Mouse (Mus musculus): ENCODE measurements around the gene Eps8.
"Not testable (repeated sequence)": the region's sequence is repeated elsewhere in the genome, so short reads cannot be mapped to it uniquely, and the experiment has no call there.

Eps8 gene

GRCm38 (mm10) chr6:137472129-137472528 lies 182.5 kb downstream of the Eps8 start:
- no peak for DNase-seq (ENCODE audit: low spot score)

GRCm38 (mm10) chr6:137470901-137471598 lies 183.6 kb downstream of the Eps8 start:
- DNase-seq (ENCODE audit: low spot score): peak; percentile 89

GRCm38 (mm10) chr6:137469541-137469940 lies 185.1 kb downstream of the Eps8 start:
- DNase-seq (ENCODE audit: low spot score): no peak

- no peak for DNase-seq (ENCODE audit: low spot score)
These were observed 187.0 kb downstream of the Eps8 start for GRCm38 (mm10) chr6:137467696-137468095.

GRCm38 (mm10) chr6:137466256-137466655 lies 188.4 kb downstream of the Eps8 start:
- no peak for DNase-seq (ENCODE audit: low spot score)

- no peak for DNase-seq (ENCODE audit: low spot score)
These were observed 189.4 kb downstream of the Eps8 start for GRCm38 (mm10) chr6:137465253-137465652.

GRCm38 (mm10) chr6:137463771-137464170 lies 190.9 kb downstream of the Eps8 start:
- no peak for DNase-seq (ENCODE audit: low spot score)

GRCm38 (mm10) chr6:137458136-137458535 lies 196.5 kb downstream of the Eps8 start:
- DNase-seq (ENCODE audit: low spot score): no peak

- peak; percentile 52 for DNase-seq (ENCODE audit: low spot score)
These were observed 197.5 kb downstream of the Eps8 start for GRCm38 (mm10) chr6:137457210-137457609.

GRCm38 (mm10) chr6:137456064-137456463 lies 198.6 kb downstream of the Eps8 start:
- DNase-seq (ENCODE audit: low spot score): no peak

GRCm38 (mm10) chr6:137455537-137456041 lies 199.1 kb downstream of the Eps8 start:
- peak; percentile 58 for DNase-seq (ENCODE audit: low spot score)

GRCm38 (mm10) chr6:137446116-137446515 lies 208.6 kb downstream of the Eps8 start:
- not testable (repeated sequence) for DNase-seq (ENCODE audit: low spot score)

GRCm38 (mm10) chr6:137443089-137443488 lies 211.6 kb downstream of the Eps8 start:
- no peak for DNase-seq (ENCODE audit: low spot score)

- DNase-seq (ENCODE audit: low spot score): no peak
These were observed 213.9 kb downstream of the Eps8 start for GRCm38 (mm10) chr6:137440559-137441486.

- DNase-seq (ENCODE audit: low spot score): no peak
These were observed 216.6 kb downstream of the Eps8 start for GRCm38 (mm10) chr6:137437902-137438580.

GRCm38 (mm10) chr6:137437486-137437885 lies 217.2 kb downstream of the Eps8 start:
- no peak for DNase-seq (ENCODE audit: low spot score)

- no peak for DNase-seq (ENCODE audit: low spot score)
These were observed 221.0 kb downstream of the Eps8 start for GRCm38 (mm10) chr6:137433521-137434137.
